Mouse (Mus musculus) embryonic facial prominence, embryonic 11.5 days (tissue): ENCODE results near the gene Dynlt1b. TPM values are rescaled to one million over a fixed set of nuclear protein-coding genes. Genes with fewer than 3 reads are reported as not detected.
"Not testable (repeated sequence)": the region's sequence is repeated elsewhere in the genome, so short reads cannot be mapped to it uniquely, and the experiment has no call there.

Experiments used
- ATAC-seq: fragments of 200-750 bp; cut with Nextera tagmentation; replicated peaks from 2 replicates; pipeline ENCODE4 v1.8.0; 2017; ENCODE audit warnings: low read depth; ENCODE audit not compliant: insufficient number of reproducible peaks, low FRiP score, low TSS enrichment
- DNase-seq: peaks from one replicate; pipeline ENCODE4 v3.0.0-alpha.2; 2015; ENCODE audit warnings: low spot score
- H3K27ac ChIP-seq: fragments of 300-500 bp; sonication (generic); replicated peaks from 2 replicates; pipeline ENCODE4 v1.5.1; 2014; ENCODE audit warnings: mild to moderate bottlenecking, low read depth, low read length, control low read depth
- H3K27me3 ChIP-seq: fragments of 300-500 bp; sonication (generic); 2 replicates; pipeline ENCODE4 v1.6.1; 2014; ENCODE audit warnings: mild to moderate bottlenecking, low read length, moderate library complexity, mixed read lengths; ENCODE audit not compliant: control insufficient read depth, insufficient read depth
- H3K36me3 ChIP-seq: fragments of 300-500 bp; sonication (generic); replicated peaks from 2 replicates; pipeline ENCODE4 v1.6.1; 2014; ENCODE audit warnings: low read depth, mild to moderate bottlenecking, low read length, moderate library complexity, mixed read lengths; ENCODE audit not compliant: control insufficient read depth, insufficient read depth
- H3K4me1 ChIP-seq: fragments of 300-500 bp; sonication (generic); 2 replicates; pipeline ENCODE4 v1.6.1; 2014; ENCODE audit warnings: low read length, mixed read lengths; ENCODE audit not compliant: control insufficient read depth, insufficient read depth
- H3K4me2 ChIP-seq: fragments of 300-500 bp; sonication (generic); 2 replicates; pipeline ENCODE4 v1.6.1; 2014; ENCODE audit warnings: low read depth, mild to moderate bottlenecking, control low read depth, low read length, moderate library complexity
- H3K4me3 ChIP-seq: fragments of 300-500 bp; sonication (generic); 2 replicates; pipeline ENCODE4 v1.5.1; 2014; ENCODE audit warnings: low read depth, low read length, control low read depth
- H3K9ac ChIP-seq: fragments of 300-500 bp; sonication (generic); replicated peaks from 2 replicates; pipeline ENCODE4 v1.6.1; 2014; ENCODE audit warnings: mild to moderate bottlenecking, control low read depth, low read length
- H3K9me3 ChIP-seq: fragments of 300-500 bp; sonication (generic); replicated peaks from 2 replicates; pipeline ENCODE4 v1.6.1; 2016; ENCODE audit warnings: mild to moderate bottlenecking, low read length, inconsistent platforms, mixed read lengths; ENCODE audit not compliant: control insufficient read depth
- WGBS: fragments of 180-500 bp; shearing (Covaris S2); extraction: QIAGEN DNeasy Blood & Tissue Kit; methylation state at CpG from one replicate; pipeline ENCODE4 v1.1.7; 2014; 5-methylcytosine and 5-hydroxymethylcytosine counted together
- polyA plus RNA-seq: library from polyadenylated mRNA; unstranded; fragments of >200 nt; fragmentation: Nextera tagmentation; extraction: Ambion mirVana; gene quantifications from 2 replicates; pipeline ENCODE4 v1.2.1, GENCODE M21; 2014

Gene Dynlt1b
- polyA plus RNA-seq: 546 and 573 TPM in 2 replicates

DNA sequence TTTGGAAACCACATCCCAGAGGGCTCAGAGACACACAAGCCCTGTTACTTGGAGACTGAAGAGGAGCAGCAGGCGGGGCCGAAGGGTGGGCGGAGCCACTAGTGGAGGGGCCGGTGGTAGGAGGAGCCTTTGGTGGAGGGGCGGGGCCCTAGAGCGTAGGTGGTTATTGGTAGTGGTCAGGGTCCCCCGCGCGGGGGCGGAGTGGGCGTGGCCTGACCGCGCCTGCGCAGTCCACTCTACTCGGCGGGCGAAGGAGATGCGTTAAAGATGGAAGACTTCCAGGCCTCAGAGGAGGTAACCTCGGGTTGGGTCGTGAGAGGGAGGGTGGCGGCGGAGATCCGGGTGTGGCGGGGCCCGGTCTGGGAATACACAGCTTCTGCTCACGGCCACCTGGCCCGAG lies at the start of gene Dynlt1b:
TSS of gene Dynlt1b (plus strand) at position 168 of the 400 bp plus-strand sequence.
- DNase-seq (peak; percentile 100), ATAC-seq (peak; percentile 89)
- H3K9ac ChIP-seq: peak within 1 kb of the TSS; percentile 70
- peak within 1 kb of the TSS; percentile 49 for H3K4me3 ChIP-seq
- under 1% methylated on average over 27 of the region's 27 CpGs for WGBS
- H3K4me2 ChIP-seq: peak within 1 kb of the TSS; percentile 35
- not testable (repeated sequence) for H3K36me3 ChIP-seq, H3K4me1 ChIP-seq, H3K9me3 ChIP-seq, H3K27me3 ChIP-seq
- peak within 1 kb of the TSS; percentile 2; the same call in 1 of the 2 replicates for H3K27ac ChIP-seq

- not testable (repeated sequence) for H3K4me3 ChIP-seq, H3K4me1 ChIP-seq, DNase-seq, H3K4me2 ChIP-seq, H3K9ac ChIP-seq, H3K27me3 ChIP-seq, H3K36me3 ChIP-seq, H3K9me3 ChIP-seq, H3K27ac ChIP-seq
- peak; percentile 81 for ATAC-seq
- WGBS: no CpG with 5 or more reads among the region's 8 CpGs
Observed at GRCm38 (mm10) chr17:6380182-6380841, 49.6 kb upstream of the Dynlt1b start.

- not testable (repeated sequence) for H3K27me3 ChIP-seq, H3K4me1 ChIP-seq, H3K4me2 ChIP-seq, DNase-seq, H3K4me3 ChIP-seq, H3K27ac ChIP-seq, ATAC-seq, H3K9ac ChIP-seq, H3K36me3 ChIP-seq, H3K9me3 ChIP-seq
- WGBS: no CpG with 5 or more reads among the region's 8 CpGs
Observed at GRCm38 (mm10) chr17:6381071-6381682, 48.7 kb upstream of the Dynlt1b start.

- H3K27me3 ChIP-seq, H3K9me3 ChIP-seq, H3K9ac ChIP-seq, H3K4me2 ChIP-seq, H3K4me1 ChIP-seq, DNase-seq, H3K36me3 ChIP-seq, H3K27ac ChIP-seq, H3K4me3 ChIP-seq: not testable (repeated sequence)
- no CpG with 5 or more reads among the region's 4 CpGs for WGBS
- ATAC-seq: peak; percentile 25; the same call in 1 of the 2 replicates
Observed at GRCm38 (mm10) chr17:6386927-6387326, 43.0 kb upstream of the Dynlt1b start.

GRCm38 (mm10) chr17:6387380-6387911 lies 42.5 kb upstream of the Dynlt1b start:
- not testable (repeated sequence) for H3K4me1 ChIP-seq, H3K9me3 ChIP-seq, H3K9ac ChIP-seq, DNase-seq, H3K36me3 ChIP-seq, H3K4me2 ChIP-seq, H3K4me3 ChIP-seq, H3K27me3 ChIP-seq, H3K27ac ChIP-seq
- peak; percentile 51 for ATAC-seq
- no CpG with 5 or more reads among the region's 9 CpGs for WGBS

GRCm38 (mm10) chr17:6389463-6389862 lies 40.4 kb upstream of the Dynlt1b start:
- H3K9ac ChIP-seq, H3K27me3 ChIP-seq, H3K4me3 ChIP-seq, H3K36me3 ChIP-seq, ATAC-seq, H3K27ac ChIP-seq, H3K9me3 ChIP-seq, H3K4me2 ChIP-seq, H3K4me1 ChIP-seq, DNase-seq: not testable (repeated sequence)
- WGBS: 93% methylated on average over 2 of the region's 7 CpGs

- H3K36me3 ChIP-seq, H3K4me2 ChIP-seq, ATAC-seq, H3K9me3 ChIP-seq, H3K27me3 ChIP-seq, H3K9ac ChIP-seq, H3K4me3 ChIP-seq, H3K27ac ChIP-seq, H3K4me1 ChIP-seq: not testable (repeated sequence)
- peak; percentile 3 for DNase-seq
- WGBS: 97% methylated on average over 1 of the region's 2 CpGs
Observed at GRCm38 (mm10) chr17:6390731-6391130, 39.2 kb upstream of the Dynlt1b start.

DNA sequence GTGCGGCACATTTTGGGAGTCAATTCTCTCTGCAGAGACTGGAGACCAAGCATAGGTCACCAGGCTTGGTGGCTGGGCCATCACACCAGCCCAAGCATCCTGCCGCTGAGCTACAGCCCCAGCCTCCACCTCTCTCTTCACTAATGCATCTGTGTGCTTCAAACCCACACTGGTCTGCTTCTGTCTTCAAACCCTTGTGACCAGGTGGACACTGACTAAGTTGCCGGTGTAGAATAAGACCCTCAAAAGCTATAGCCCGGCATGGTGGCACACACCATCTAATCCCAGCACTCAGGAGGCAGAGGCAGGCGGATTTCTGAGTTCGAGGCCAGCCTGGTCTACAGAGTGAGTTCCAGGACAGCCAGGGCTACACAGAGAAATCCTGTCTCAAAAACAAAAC lies 38.2 kb upstream of the Dynlt1b start:
- not testable (repeated sequence) for H3K36me3 ChIP-seq, H3K4me1 ChIP-seq, DNase-seq, H3K4me3 ChIP-seq, H3K4me2 ChIP-seq, H3K9ac ChIP-seq, H3K27ac ChIP-seq, H3K9me3 ChIP-seq, H3K27me3 ChIP-seq, ATAC-seq
- WGBS: 78% methylated on average over 5 of the region's 6 CpGs
